Mouse (Mus musculus) forebrain, postnatal 0 days (tissue): Measurements from ENCODE around the gene Pbx1. TPM values are rescaled to one million over a fixed set of nuclear protein-coding genes. Genes with fewer than 3 reads are reported as not detected.

Experiments used
- ATAC-seq: fragments of 200-750 bp; cut with Nextera tagmentation; 2 replicates; pipeline ENCODE4 v1.8.0; 2017; ENCODE audit warnings: mild to moderate bottlenecking, moderate library complexity
- DNase-seq: peaks from one replicate; pipeline ENCODE4 v3.0.0-alpha.2; 2015
- H3K27ac ChIP-seq: fragments of 300-500 bp; sonication (generic); 2 replicates; pipeline ENCODE4 v1.5.1; 2014; ENCODE audit warnings: low read depth, mild to moderate bottlenecking, antibody characterized with exemption, low read length, moderate library complexity, mixed read lengths
- H3K27me3 ChIP-seq: fragments of 300-500 bp; sonication (generic); 2 replicates; pipeline ENCODE4 v1.6.1; 2014; ENCODE audit warnings: mild to moderate bottlenecking, low read length, mixed read lengths; ENCODE audit not compliant: insufficient read depth
- H3K36me3 ChIP-seq: fragments of 300-500 bp; sonication (generic); 2 replicates; pipeline ENCODE4 v1.6.1; 2014; ENCODE audit warnings: mild to moderate bottlenecking, moderate library complexity; ENCODE audit not compliant: insufficient read depth
- H3K4me1 ChIP-seq: fragments of 300-500 bp; sonication (generic); 2 replicates; pipeline ENCODE4 v1.6.1; 2014; ENCODE audit warnings: antibody characterized with exemption; ENCODE audit not compliant: insufficient read depth
- H3K4me2 ChIP-seq: fragments of 300-500 bp; sonication (generic); 2 replicates; pipeline ENCODE4 v1.6.1; 2014; ENCODE audit warnings: low read depth, mild to moderate bottlenecking, moderate library complexity
- H3K4me3 ChIP-seq: fragments of 300-500 bp; sonication (generic); 2 replicates; pipeline ENCODE4 v1.5.1; 2014; ENCODE audit warnings: low read depth, low read length, mixed read lengths
- H3K9ac ChIP-seq: fragments of 300-500 bp; sonication (generic); 2 replicates; pipeline ENCODE4 v1.6.1; 2014; ENCODE audit warnings: mild to moderate bottlenecking
- H3K9me3 ChIP-seq: fragments of 300-500 bp; sonication (generic); 2 replicates; pipeline ENCODE4 v1.6.1; 2016; ENCODE audit warnings: low read length
- CTCF ChIP-seq: sonication (generic); IDR thresholded peaks from 2 replicates; pipeline ENCODE4 v1.5.1; 2016; ENCODE audit warnings: antibody characterized with exemption, control low read depth, low read depth
- WGBS: fragments of 180-500 bp; shearing (Covaris S2); extraction: QIAGEN DNeasy Blood & Tissue Kit; methylation state at CpG from one replicate; pipeline ENCODE4 v1.1.7; 2014; 5-methylcytosine and 5-hydroxymethylcytosine counted together
- polyA plus RNA-seq: library from polyadenylated mRNA; unstranded; fragments of >200 nt; fragmentation: Nextera tagmentation; extraction: Ambion mirVana; gene quantifications from 2 replicates; pipeline ENCODE4 v1.2.1, GENCODE M21; 2015
- total RNA-seq: library from RNA; depleted of rRNA; stranded (reverse); fragments of >200 nt; gene quantifications from 2 replicates; pipeline ENCODE4 v1.2.3, GENCODE M21; 2014

Pbx1 gene
- total and polyA plus RNA-seq, 2 experiments from 2014 or later = 60.5 to 95.9 TPM

DNA sequence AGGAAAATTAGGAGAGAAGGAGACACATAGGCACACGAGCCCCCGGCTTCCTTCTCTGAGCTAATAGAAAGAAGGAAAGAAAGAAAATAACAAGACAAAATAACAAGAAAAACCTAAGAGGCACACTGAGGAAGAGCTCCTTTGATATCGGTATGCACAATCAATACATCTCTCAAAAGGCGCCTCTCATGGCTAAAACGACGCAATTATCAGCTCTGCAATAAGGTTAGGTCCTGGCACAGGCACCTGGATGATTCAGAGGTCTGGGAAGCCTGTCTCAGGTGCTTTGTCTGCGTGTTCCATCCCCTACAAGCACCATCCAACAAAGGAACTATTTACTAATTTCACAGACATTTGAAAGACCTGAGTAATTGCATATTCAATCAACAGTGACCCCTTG lies 5.8 kb downstream of the Pbx1 start:
- peaks cover 3% of the 10 kb centered on the region for H3K36me3 ChIP-seq
- H3K4me3 ChIP-seq = peak overlapping the region; percentile 77
- no peaks in the 10 kb centered on the region for H3K9me3 ChIP-seq
- peaks cover 16% of the 10 kb centered on the region for H3K4me1 ChIP-seq
- H3K4me2 ChIP-seq = peak overlapping the region; percentile 73
- WGBS = 18% methylated on average over 7 of the region's 7 CpGs
- peak overlapping the region; percentile 99 for H3K9ac ChIP-seq
- peak; percentile 62 for DNase-seq
- TF ChIP-seq CTCF = no peak
- peak overlapping the region; percentile 97 for H3K27ac ChIP-seq
- ATAC-seq = no peak
- H3K27me3 ChIP-seq = no peaks in the 10 kb centered on the region

DNA sequence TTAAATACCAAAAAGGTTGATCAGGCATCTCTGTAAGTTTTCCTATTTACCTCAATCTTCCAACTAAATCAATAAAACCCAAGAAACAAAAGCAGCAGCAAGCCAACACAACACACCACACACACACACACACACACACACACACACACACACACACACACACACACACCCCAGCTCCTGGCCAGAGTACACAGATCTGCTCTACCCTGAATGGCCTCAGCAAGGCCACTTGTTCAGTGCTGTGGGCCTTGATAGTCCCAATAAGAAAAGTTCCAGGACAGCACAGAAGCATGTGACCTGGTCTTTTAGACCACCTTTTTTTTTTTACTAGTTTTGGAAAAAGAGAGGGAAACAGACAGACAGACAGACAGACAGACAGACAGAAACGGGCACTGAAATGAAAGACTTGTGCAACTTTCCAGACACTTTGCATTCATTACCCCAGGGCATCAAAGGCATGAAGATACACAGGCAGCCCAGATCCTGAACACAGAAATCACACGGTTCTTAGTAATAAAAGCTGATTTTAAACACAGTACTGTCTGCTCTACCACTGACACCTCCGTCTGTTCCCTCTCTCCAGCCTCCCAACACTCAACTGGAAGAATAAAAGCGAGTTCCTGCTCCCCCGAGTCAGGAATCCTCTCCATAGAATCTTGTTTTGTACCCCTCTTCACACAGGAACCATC lies 6.9 kb downstream of the Pbx1 start:
- Histone ChIP-seq H3K36me3 (peaks cover 3% of the 10 kb centered on the region), H3K27ac (peak overlapping the region; percentile 97; the same call in 1 of the 2 replicates), H3K4me2 (peak overlapping the region; percentile 73), H3K4me1 (peaks cover 19% of the 10 kb centered on the region), H3K9ac (peak overlapping the region; percentile 99), H3K27me3 (no peaks in the 10 kb centered on the region), H3K4me3 (peak overlapping the region; percentile 77), H3K9me3 (no peaks in the 10 kb centered on the region)
- 15% methylated on average over 5 of the region's 5 CpGs for WGBS
- no peak for TF ChIP-seq CTCF
- DNase-seq (no peak), ATAC-seq (no peak)

DNA sequence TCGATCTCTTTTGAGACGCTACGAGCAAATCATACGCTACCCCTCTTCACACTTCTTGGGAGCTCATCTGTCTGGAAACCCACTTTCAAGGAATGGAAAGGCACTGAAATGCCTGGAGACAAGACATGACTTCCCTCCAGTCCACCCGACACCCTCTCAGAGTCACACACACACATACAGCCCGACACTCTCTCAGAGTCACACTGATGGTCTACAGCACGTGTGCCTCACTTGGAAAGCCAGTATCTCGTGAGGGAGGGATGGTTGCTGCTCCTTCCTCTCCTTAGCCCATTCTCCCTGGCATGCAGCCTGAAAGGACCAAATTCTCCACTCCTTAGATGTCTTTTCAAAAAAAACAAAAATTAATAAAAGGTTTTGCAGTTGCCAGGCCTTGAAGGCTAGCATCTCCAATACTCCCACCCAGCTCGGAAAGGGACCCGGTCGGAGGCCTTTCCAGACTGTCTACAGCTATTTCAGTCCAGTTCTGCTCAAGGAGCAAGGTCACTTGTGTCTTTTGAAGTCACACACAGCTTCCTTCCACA lies 8.6 kb downstream of the Pbx1 start:
- Histone ChIP-seq H3K4me3 (peak overlapping the region; percentile 77), H3K4me1 (peaks cover 19% of the 10 kb centered on the region), H3K36me3 (peaks cover 3% of the 10 kb centered on the region), H3K4me2 (peak overlapping the region; percentile 73), H3K27ac (peak overlapping the region; percentile 47), H3K27me3 (no peaks in the 10 kb centered on the region), H3K9me3 (no peaks in the 10 kb centered on the region), H3K9ac (peak overlapping the region; percentile 99)
- TF ChIP-seq CTCF = no peak
- ATAC-seq (no peak), DNase-seq (no peak)
- whole genome bisulfite sequencing = 37% methylated on average over 11 of the region's 11 CpGs

DNA sequence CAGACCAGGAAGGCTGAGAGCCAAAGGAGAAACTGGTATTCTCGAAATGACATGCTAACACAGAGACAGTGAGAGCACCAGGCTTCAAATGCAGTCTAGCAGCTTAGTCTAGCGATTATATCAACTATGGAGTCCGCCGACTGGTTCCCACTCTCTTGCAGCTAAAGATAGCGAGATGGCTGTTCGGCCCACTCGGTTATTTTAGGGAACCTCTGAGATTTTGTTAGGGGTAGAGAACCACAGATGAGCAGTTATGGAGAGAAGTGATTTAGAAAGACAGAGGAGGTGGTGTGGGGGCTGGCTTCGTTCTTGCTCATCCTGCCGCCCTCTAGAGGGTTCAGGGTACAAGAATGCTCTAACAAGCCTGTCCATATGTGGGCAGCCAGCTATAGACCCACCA lies 13.2 kb downstream of the Pbx1 start:
- no peaks in the 10 kb centered on the region for H3K27me3 ChIP-seq
- peak overlapping the region; percentile 2 for H3K4me2 ChIP-seq
- DNase-seq = peak; percentile 55
- H3K4me3 ChIP-seq = no peak overlapping the region
- H3K36me3 ChIP-seq = peaks cover 3% of the 10 kb centered on the region
- H3K27ac ChIP-seq = no peak overlapping the region
- WGBS = 54% methylated on average over 9 of the region's 9 CpGs
- H3K9me3 ChIP-seq = no peaks in the 10 kb centered on the region
- peaks cover 42% of the 10 kb centered on the region for H3K4me1 ChIP-seq
- ATAC-seq = peak; percentile 9; the same call in 1 of the 2 replicates
- TF ChIP-seq CTCF = no peak
- H3K9ac ChIP-seq = no peak overlapping the region

DNA sequence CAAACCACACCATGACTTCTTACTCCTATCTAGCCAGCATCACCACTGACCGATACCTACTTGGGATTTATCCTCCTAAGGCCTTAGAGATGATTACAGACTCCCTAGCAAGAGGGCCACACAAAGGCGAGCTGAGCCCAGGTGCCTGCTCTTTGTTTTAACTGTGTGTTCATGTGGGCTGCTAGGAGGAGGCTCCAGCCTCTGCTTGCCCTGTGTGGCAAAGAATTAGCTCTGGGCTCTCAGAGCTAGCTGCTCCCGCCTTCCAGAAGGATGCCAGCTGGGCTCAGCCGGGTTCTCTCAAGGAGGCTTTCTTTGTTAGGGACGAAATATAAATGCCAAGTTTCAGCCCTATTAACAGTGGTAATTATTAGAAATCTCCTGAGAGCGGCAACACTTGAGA lies 14.4 kb downstream of the Pbx1 start:
- Histone ChIP-seq H3K27ac (peak overlapping the region; percentile 57; the same call in 1 of the 2 replicates), H3K9me3 (no peaks in the 10 kb centered on the region), H3K4me3 (no peak overlapping the region), H3K4me2 (peak overlapping the region; percentile 18), H3K27me3 (no peaks in the 10 kb centered on the region), H3K36me3 (peaks cover 3% of the 10 kb centered on the region), H3K9ac (peak overlapping the region; percentile 19; the same call in 1 of the 2 replicates), H3K4me1 (peaks cover 37% of the 10 kb centered on the region)
- no peak for DNase-seq
- no peak for TF ChIP-seq CTCF
- ATAC-seq = peak; percentile 52
- 10% methylated on average over 6 of the region's 6 CpGs for WGBS

DNA sequence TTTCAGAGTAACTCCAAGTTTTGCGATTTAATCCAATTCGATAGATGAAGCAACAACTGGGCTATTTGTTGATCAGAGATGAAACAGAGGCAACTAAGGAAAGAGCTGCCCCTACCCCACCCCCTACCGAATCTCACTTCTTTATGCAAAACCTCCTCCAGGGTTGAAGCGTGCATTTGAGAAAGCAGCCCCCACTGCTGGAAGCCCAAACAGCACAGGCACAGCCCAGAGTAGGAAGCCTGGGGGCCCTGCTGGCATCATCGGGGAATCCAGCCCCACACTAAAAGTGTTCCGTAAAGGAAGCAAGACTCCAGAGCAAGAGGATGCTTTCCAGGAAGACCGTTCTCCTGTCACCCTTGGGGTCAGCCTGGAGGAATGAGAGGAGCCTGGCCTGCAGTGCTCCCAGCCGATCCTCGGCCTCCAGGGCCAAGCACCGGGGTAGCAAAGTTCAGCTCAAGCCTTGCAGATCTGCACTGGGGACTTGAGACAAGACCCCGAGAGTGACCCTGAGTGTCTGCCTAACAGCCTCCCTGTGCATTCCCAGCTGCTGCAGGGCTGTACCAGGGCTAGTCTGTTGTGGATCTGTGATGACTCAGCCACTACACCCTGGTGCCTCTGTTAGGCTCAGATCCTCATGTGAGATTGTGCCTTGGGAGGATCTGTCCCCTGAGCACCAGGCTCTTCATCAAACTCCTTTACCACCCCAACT lies 15.2 kb downstream of the Pbx1 start:
- H3K27ac ChIP-seq = no peak overlapping the region
- H3K9ac ChIP-seq = 0 out of 2 replicates have a peak overlapping the region, but pooled peaks have one; percentile 18
- H3K4me2 ChIP-seq = peak overlapping the region; percentile 18
- H3K4me3 ChIP-seq = no peak overlapping the region
- no peaks in the 10 kb centered on the region for H3K27me3 ChIP-seq
- DNase-seq (no peak), ATAC-seq (peak; percentile 47; the same call in 1 of the 2 replicates)
- no peaks in the 10 kb centered on the region for H3K36me3 ChIP-seq
- WGBS = 10% methylated on average over 11 of the region's 11 CpGs
- H3K9me3 ChIP-seq = no peaks in the 10 kb centered on the region
- TF ChIP-seq CTCF = no peak
- H3K4me1 ChIP-seq = peaks cover 37% of the 10 kb centered on the region
